Mouse (Mus musculus) liver, adult (tissue): Measurements from ENCODE around the gene Ikzf3.

Experiments used
- GATA4 ChIP-seq: IDR thresholded peaks from 2 replicates; pipeline ENCODE4 v1.6.1; 2014; ENCODE audit warnings: mild to moderate bottlenecking, low read length; ENCODE audit not compliant: insufficient replicate concordance

Gene Ikzf3

DNA sequence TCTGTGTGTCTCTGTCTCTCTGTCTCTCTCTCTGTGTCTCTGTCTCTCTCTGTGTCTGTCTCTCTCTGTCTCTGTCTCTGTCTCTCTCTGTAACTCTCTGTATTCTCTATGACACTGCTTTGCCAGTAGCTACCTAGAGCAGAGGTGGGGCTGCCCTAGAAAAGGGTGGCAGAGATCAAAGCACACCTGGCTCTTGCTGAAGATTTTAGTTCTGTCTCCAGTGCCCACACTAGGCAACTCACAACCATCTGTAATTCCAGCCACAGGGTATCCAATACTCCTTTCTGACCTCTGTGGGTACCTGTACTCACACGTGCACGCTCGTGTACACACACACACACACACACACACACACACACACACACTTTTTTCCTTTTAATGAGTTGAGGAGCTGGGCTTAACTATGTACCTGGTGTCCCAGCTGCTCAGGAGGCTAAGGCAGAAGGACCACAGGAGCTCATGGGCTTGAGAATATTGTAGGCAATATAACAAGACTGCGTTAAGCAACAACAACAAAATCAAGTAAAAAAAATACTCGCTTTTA is 50.6 kb downstream of the Ikzf3 start:
- TF ChIP-seq GATA4 = no peak

- no peak for TF ChIP-seq GATA4
Measured at GRCm38 (mm10) chr11:98493394-98493793, 52.4 kb downstream of the Ikzf3 start.

DNA sequence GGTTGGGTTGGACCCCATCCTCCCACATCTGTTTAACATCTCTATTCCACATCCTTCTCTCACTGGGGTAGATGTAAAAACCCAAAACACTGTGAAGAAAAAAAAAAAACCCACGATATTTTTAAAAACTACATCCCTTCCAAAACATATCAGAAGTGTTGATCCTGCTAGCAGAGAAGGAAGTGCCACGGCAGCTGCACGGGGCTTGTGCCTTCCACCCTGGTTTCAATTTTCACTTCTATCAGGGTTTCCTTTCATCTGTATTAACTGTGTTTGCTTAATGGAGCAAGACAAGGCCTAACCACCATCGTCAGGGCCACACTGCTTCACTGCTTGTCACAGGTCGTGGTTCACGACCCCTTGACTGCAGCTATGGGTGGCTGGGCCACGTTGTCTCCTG is 52.9 kb downstream of the Ikzf3 start:
- TF ChIP-seq GATA4 = no peak

DNA sequence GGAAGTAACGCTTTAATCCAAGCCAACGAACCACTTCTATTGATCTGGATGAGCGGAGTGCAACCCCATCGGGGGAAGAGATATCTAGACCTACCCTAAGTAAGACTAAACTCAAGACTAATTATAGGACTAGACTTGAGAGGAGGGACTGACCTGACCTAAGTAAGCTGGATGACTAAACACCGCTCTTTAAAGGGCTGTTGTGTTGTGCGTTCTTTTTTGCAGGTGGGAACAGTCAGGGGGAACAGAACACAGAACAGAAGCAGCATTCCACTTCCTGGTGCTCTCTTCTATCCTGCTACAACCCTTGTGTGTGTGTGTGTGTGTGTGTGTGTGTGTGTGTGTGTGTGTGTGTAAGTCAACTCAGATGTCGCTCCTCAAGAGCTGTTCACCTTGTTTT is 54.3 kb downstream of the Ikzf3 start:
- no peak for TF ChIP-seq GATA4

GRCm38 (mm10) chr11:98488540-98489234 is 57.1 kb downstream of the Ikzf3 start:
- TF ChIP-seq GATA4 = no peak

DNA sequence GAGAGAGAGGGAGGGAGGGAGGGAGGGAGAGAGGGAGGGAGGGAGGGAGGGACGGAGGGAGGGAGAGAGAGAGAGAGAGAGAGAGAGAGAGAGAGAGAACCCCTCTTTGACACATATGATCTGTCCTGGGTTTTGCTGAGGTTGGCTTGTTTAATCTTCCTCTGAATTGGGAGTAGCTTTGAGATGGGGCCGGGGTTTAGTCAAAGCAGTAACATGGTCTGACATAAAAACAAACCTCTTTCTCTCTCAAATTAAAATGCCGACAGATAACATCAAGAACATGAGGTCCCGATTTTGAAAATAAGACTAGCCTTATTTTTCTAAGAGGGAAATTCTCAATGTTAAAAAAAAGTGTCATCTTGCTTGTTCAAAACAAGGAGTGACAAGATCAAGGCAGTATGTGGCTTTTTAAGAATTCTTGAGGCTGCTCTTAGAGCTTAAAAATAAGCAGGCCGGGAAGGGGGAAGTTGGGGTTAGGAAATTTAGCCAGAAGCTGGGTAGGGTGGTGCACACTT is 58.2 kb downstream of the Ikzf3 start:
- no peak for TF ChIP-seq GATA4

DNA sequence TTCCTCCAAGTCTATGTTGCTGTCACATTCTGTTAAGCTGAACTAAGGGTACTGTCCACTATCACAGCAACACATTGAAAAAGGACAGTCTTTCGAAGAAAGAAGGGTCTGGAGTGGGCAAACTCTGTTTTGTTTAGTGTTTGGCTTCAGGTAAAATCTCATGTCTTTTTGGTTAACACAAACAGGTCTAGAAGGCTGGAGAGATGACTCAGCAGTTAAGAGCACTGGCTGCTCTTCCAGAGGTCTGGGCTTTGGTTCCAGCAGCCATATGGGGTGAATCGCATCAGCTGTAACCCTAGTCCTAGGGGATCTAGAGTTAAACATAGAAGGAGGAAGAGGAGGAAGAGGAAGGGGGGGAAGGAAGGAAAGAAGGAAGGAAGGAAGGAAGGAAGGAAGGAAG is 60.1 kb downstream of the Ikzf3 start:
- no peak for TF ChIP-seq GATA4

DNA sequence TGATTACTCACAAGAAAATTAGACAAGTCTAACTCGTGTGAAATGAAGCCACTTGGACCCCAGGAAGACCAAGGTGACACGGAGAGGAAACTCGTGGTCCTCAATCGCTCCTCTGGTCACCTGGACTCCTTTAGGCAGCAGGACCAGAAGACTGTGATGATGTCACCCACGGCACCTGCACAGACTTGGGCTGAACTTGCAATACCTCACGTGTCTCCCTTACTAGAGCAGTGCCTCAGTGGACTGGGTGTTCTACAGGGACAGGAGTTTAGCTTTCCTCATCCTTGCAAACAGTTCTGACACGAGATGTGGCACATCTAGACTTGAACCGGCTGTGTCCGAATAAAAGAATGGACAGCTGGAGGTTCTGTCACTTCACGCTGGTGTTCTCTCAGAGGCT is 63.8 kb downstream of the Ikzf3 start:
- no peak for TF ChIP-seq GATA4

- no peak for TF ChIP-seq GATA4
Measured at GRCm38 (mm10) chr11:98481231-98481630, 64.6 kb downstream of the Ikzf3 start.

DNA sequence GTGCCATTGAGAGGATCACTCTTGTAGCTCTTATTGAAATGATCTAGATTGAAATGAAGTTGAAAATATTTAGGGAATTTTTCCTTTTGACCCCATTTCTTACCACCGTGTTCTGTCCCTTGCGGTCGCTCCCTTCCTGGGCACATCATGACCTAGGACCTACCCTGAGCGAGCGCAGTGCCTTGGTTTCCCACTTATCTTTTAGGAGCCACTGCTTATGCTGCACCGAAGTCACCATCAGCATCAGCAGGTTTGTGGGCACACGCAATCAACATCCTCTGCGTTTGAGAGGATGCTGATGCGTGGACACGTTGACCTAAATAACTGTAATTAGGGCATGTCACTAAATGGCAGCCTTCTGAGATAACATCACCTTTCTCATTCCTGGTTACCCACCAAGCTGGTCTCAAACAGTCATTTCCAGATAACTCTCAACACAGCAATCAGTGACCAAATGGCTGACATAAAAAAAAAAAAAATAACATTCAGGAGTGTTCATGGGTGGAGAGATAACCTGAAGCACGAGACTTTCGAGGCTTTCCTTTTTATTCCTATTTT is 65.8 kb downstream of the Ikzf3 start:
- TF ChIP-seq GATA4 = no peak

DNA sequence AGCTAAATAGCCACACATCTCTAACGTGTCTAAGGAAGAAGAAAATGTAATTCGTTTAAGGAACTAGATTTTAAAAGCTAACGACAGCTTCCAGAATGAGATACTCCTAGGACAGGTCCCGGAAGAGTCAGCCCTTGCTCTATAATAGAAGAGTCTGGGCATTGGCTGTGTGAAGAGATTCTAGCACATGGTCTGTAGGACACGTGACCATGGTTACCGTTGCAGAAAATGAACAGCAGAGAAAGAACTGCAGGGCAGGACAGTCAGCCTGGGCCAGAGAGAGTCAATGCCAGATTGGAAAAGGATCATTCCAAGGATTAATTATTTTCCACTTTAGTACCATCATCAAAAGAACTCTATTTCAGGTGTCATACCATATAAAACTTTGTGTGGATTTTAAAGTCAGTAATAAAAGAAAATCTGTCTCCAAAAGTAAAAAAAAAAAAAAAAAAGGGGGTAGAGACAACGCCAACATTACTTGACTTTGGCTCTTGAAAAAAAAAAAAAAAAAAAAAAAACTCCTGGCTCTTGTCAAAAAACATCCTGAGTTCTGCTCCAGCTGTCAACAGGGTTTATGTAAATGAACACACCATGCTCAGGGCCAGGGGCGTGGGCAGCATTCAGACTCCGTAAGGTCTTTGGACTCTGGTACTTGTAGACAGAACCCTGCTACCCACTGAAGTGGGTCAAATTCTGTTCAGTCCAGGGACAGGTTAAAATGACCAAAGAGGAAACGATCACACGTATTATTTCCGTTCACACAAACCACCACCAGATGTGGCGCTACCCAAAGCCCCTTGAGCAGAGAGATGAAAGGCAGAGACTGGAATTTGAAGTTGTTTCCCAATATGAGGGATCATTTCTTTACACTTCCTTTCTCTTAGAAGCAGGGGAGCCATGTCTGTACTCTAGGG is 66.5 kb downstream of the Ikzf3 start:
- no peak for TF ChIP-seq GATA4

- TF ChIP-seq GATA4 = no peak
Measured at GRCm38 (mm10) chr11:98477011-98477701, 68.7 kb downstream of the Ikzf3 start.

GRCm38 (mm10) chr11:98476434-98476807 is 69.4 kb downstream of the Ikzf3 start:
- no peak for TF ChIP-seq GATA4

- no peak for TF ChIP-seq GATA4
Measured at GRCm38 (mm10) chr11:98475630-98476433, 70.0 kb downstream of the Ikzf3 start.

DNA sequence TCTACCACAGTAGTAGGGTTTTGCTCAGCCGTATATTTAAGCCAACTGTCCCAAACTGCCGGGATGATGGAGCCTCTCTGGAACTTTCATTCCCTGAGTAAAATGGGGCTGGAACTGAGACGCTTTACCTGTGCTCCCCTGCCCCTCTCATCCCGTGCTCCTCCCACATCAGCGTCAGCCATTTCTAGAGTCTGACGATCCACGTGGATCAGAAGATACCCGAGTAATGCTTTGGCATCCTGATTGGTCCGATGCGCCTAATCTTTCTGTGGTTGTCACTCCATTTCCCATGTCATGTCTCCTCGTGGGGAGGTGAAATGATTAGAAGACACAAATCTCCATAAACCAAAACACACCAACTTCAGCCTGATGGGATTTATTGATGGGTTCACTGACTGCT is 70.9 kb downstream of the Ikzf3 start:
- no peak for TF ChIP-seq GATA4
